Mouse (Mus musculus): ENCODE results near the gene Tia1. TPM values are rescaled to one million over a fixed set of nuclear protein-coding genes. Genes with fewer than 3 reads are reported as not detected.

Tia1 gene
- polyA plus RNA-seq, 1 experiment from 2014 or later: 292 TPM

GRCm38 (mm10) chr6:86394078-86394720 is 9.8 kb upstream of the Tia1 start:
- ATAC-seq (ENCODE audit: low FRiP score) (no peak), DNase-seq (ENCODE audit: low spot score) (no peak)
- no peak overlapping the region for H3K4me2 ChIP-seq (replicated peaks; ENCODE audit: low read depth, low read length)
- no peaks in the 10 kb centered on the region for H3K9me3 ChIP-seq (ENCODE audit: control insufficient read depth, low read length)
- 95% methylated on average over 17 of the region's 17 CpGs for WGBS
- H3K36me3 ChIP-seq (ENCODE audit: control insufficient read depth, insufficient read depth, low read length): peaks cover 19% of the 10 kb centered on the region
- H3K4me3 ChIP-seq (ENCODE audit: low read depth, low read length): no peak overlapping the region
- no peak overlapping the region for H3K9ac ChIP-seq (ENCODE audit: low read depth, low read length)
- H3K27me3 ChIP-seq (ENCODE audit: control insufficient read depth, insufficient read depth, low read length): no peaks in the 10 kb centered on the region
- H3K27ac ChIP-seq (ENCODE audit: low read depth, low read length): no peak overlapping the region
- H3K4me1 ChIP-seq (replicated peaks; ENCODE audit: control insufficient read depth, insufficient read depth, low read length): peaks cover 8% of the 10 kb centered on the region; the same call in 1 of the 2 replicates

- Histone ChIP-seq H3K4me2 (replicated peaks; ENCODE audit: low read depth, low read length) (peak overlapping the region; percentile 72; the same call in 1 of the 2 replicates), H3K27ac (ENCODE audit: low read depth, low read length) (no peak overlapping the region), H3K27me3 (ENCODE audit: control insufficient read depth, insufficient read depth, low read length) (no peaks in the 10 kb centered on the region), H3K4me3 (ENCODE audit: low read depth, low read length) (peak overlapping the region; percentile 85; the same call in 1 of the 2 replicates), H3K4me1 (replicated peaks; ENCODE audit: control insufficient read depth, insufficient read depth, low read length) (peaks cover 8% of the 10 kb centered on the region; the same call in 1 of the 2 replicates), H3K9ac (ENCODE audit: low read depth, low read length) (no peak overlapping the region), H3K36me3 (ENCODE audit: control insufficient read depth, insufficient read depth, low read length) (peaks cover 19% of the 10 kb centered on the region), H3K9me3 (ENCODE audit: control insufficient read depth, low read length) (no peaks in the 10 kb centered on the region)
- WGBS: 87% methylated on average over 9 of the region's 9 CpGs
- DNase-seq (ENCODE audit: low spot score) (no peak), ATAC-seq (ENCODE audit: low FRiP score) (no peak)
Measured at GRCm38 (mm10) chr6:86395021-86395420, 9.0 kb upstream of the Tia1 start.

GRCm38 (mm10) chr6:86395969-86396368 is 8.1 kb upstream of the Tia1 start:
- Histone ChIP-seq H3K4me3 (ENCODE audit: low read depth, low read length) (peak overlapping the region; percentile 85), H3K9ac (ENCODE audit: low read depth, low read length) (peak overlapping the region; percentile 92), H3K36me3 (ENCODE audit: control insufficient read depth, insufficient read depth, low read length) (peaks cover 12% of the 10 kb centered on the region), H3K4me1 (replicated peaks; ENCODE audit: control insufficient read depth, insufficient read depth, low read length) (peaks cover 8% of the 10 kb centered on the region; the same call in 1 of the 2 replicates), H3K27ac (ENCODE audit: low read depth, low read length) (no peak overlapping the region), H3K4me2 (replicated peaks; ENCODE audit: low read depth, low read length) (peak overlapping the region; percentile 72), H3K27me3 (ENCODE audit: control insufficient read depth, insufficient read depth, low read length) (no peaks in the 10 kb centered on the region), H3K9me3 (ENCODE audit: control insufficient read depth, low read length) (no peaks in the 10 kb centered on the region)
- DNase-seq (ENCODE audit: low spot score) (no peak), ATAC-seq (ENCODE audit: low FRiP score) (no peak)
- WGBS: 41% methylated on average over 10 of the region's 10 CpGs

GRCm38 (mm10) chr6:86396581-86397256 is 7.3 kb upstream of the Tia1 start, which contains the start of gene Pcyox1:
Gene Pcyox1 (minus strand): TSS chr6:86397154.
- H3K9ac ChIP-seq (ENCODE audit: low read depth, low read length): peak within 1 kb of the TSS; percentile 92
- H3K4me1 ChIP-seq (replicated peaks; ENCODE audit: control insufficient read depth, insufficient read depth, low read length): peaks cover 8% of the 10 kb centered on the region; the same call in 1 of the 2 replicates
- peak within 1 kb of the TSS; percentile 83 for H3K27ac ChIP-seq (ENCODE audit: low read depth, low read length)
- peak within 1 kb of the TSS; percentile 85 for H3K4me3 ChIP-seq (ENCODE audit: low read depth, low read length)
- no peaks in the 10 kb centered on the region for H3K9me3 ChIP-seq (ENCODE audit: control insufficient read depth, low read length)
- ATAC-seq (ENCODE audit: low FRiP score) (peak; percentile 96), DNase-seq (ENCODE audit: low spot score) (peak; percentile 94)
- H3K36me3 ChIP-seq (ENCODE audit: control insufficient read depth, insufficient read depth, low read length): peaks cover 5% of the 10 kb centered on the region
- H3K27me3 ChIP-seq (ENCODE audit: control insufficient read depth, insufficient read depth, low read length): no peaks in the 10 kb centered on the region
- H3K4me2 ChIP-seq (replicated peaks; ENCODE audit: low read depth, low read length): peak within 1 kb of the TSS; percentile 72
- WGBS: under 1% methylated on average over 48 of the region's 51 CpGs

GRCm38 (mm10) chr6:86397257-86397980 is 6.6 kb upstream of the Tia1 start:
- H3K4me1 ChIP-seq (replicated peaks; ENCODE audit: control insufficient read depth, insufficient read depth, low read length): peaks cover 8% of the 10 kb centered on the region; the same call in 1 of the 2 replicates
- 8% methylated on average over 14 of the region's 14 CpGs for WGBS
- H3K9ac ChIP-seq (ENCODE audit: low read depth, low read length): peak overlapping the region; percentile 92
- no peaks in the 10 kb centered on the region for H3K36me3 ChIP-seq (ENCODE audit: control insufficient read depth, insufficient read depth, low read length)
- ATAC-seq (ENCODE audit: low FRiP score): no peak
- peak overlapping the region; percentile 72 for H3K4me2 ChIP-seq (replicated peaks; ENCODE audit: low read depth, low read length)
- H3K27ac ChIP-seq (ENCODE audit: low read depth, low read length): peak overlapping the region; percentile 83; the same call in 1 of the 2 replicates
- no peak for DNase-seq (ENCODE audit: low spot score)
- H3K27me3 ChIP-seq (ENCODE audit: control insufficient read depth, insufficient read depth, low read length): no peaks in the 10 kb centered on the region
- no peaks in the 10 kb centered on the region for H3K9me3 ChIP-seq (ENCODE audit: control insufficient read depth, low read length)
- peak overlapping the region; percentile 85 for H3K4me3 ChIP-seq (ENCODE audit: low read depth, low read length)

GRCm38 (mm10) chr6:86398986-86399385 is 5.0 kb upstream of the Tia1 start:
- ATAC-seq (ENCODE audit: low FRiP score) (no peak), DNase-seq (ENCODE audit: low spot score) (no peak)
- WGBS: 76% methylated on average over 2 of the region's 2 CpGs
- Histone ChIP-seq H3K4me3 (ENCODE audit: low read depth, low read length) (0 out of 2 replicates have a peak overlapping the region, but pooled peaks have one; percentile 8), H3K9ac (ENCODE audit: low read depth, low read length) (no peak overlapping the region), H3K9me3 (ENCODE audit: control insufficient read depth, low read length) (no peaks in the 10 kb centered on the region), H3K27ac (ENCODE audit: low read depth, low read length) (no peak overlapping the region), H3K4me1 (replicated peaks; ENCODE audit: control insufficient read depth, insufficient read depth, low read length) (peaks cover 8% of the 10 kb centered on the region; the same call in 1 of the 2 replicates), H3K4me2 (replicated peaks; ENCODE audit: low read depth, low read length) (no peak overlapping the region), H3K27me3 (ENCODE audit: control insufficient read depth, insufficient read depth, low read length) (no peaks in the 10 kb centered on the region), H3K36me3 (ENCODE audit: control insufficient read depth, insufficient read depth, low read length) (no peaks in the 10 kb centered on the region)

GRCm38 (mm10) chr6:86399995-86400394 is 4.0 kb upstream of the Tia1 start:
- Histone ChIP-seq H3K27ac (ENCODE audit: low read depth, low read length) (no peak overlapping the region), H3K9ac (ENCODE audit: low read depth, low read length) (no peak overlapping the region), H3K36me3 (ENCODE audit: control insufficient read depth, insufficient read depth, low read length) (no peaks in the 10 kb centered on the region), H3K4me2 (replicated peaks; ENCODE audit: low read depth, low read length) (no peak overlapping the region), H3K4me1 (replicated peaks; ENCODE audit: control insufficient read depth, insufficient read depth, low read length) (peaks cover 6% of the 10 kb centered on the region; the same call in 1 of the 2 replicates), H3K4me3 (ENCODE audit: low read depth, low read length) (no peak overlapping the region), H3K9me3 (ENCODE audit: control insufficient read depth, low read length) (no peaks in the 10 kb centered on the region), H3K27me3 (ENCODE audit: control insufficient read depth, insufficient read depth, low read length) (no peaks in the 10 kb centered on the region)
- no peak for DNase-seq (ENCODE audit: low spot score)
- 86% methylated on average over 2 of the region's 2 CpGs for WGBS
- no peak for ATAC-seq (ENCODE audit: low FRiP score)

GRCm38 (mm10) chr6:86400972-86401371 is 3.0 kb upstream of the Tia1 start:
- Histone ChIP-seq H3K9me3 (ENCODE audit: control insufficient read depth, low read length) (no peaks in the 10 kb centered on the region), H3K27ac (ENCODE audit: low read depth, low read length) (no peak overlapping the region), H3K36me3 (ENCODE audit: control insufficient read depth, insufficient read depth, low read length) (no peaks in the 10 kb centered on the region), H3K9ac (ENCODE audit: low read depth, low read length) (no peak overlapping the region), H3K27me3 (ENCODE audit: control insufficient read depth, insufficient read depth, low read length) (no peaks in the 10 kb centered on the region), H3K4me3 (ENCODE audit: low read depth, low read length) (no peak overlapping the region), H3K4me1 (replicated peaks; ENCODE audit: control insufficient read depth, insufficient read depth, low read length) (no peaks in the 10 kb centered on the region), H3K4me2 (replicated peaks; ENCODE audit: low read depth, low read length) (peak overlapping the region; percentile 20; the same call in 1 of the 2 replicates)
- 7% methylated on average over 9 of the region's 9 CpGs for WGBS
- DNase-seq (ENCODE audit: low spot score): peak; percentile 77
- ATAC-seq (ENCODE audit: low FRiP score): no peak

All from hindbrain, embryonic 11.5 days (tissue).